Mouse (Mus musculus) kidney, adult 2 months (tissue): Measurements from ENCODE around the gene Hspb11.

Experiments
- CTCF ChIP-seq: fragments of 200-500 bp; conservative IDR thresholded peaks from 2 replicates; pipeline ENCODE4 v1.5.1; 2011; ENCODE audit warnings: low read depth, mild to moderate bottlenecking, control low read depth, low read length, moderate library complexity, mixed read lengths; ENCODE audit not compliant: insufficient read depth, insufficient read length
- POLR2A ChIP-seq: fragments of 200-500 bp; IDR thresholded peaks from one replicate; pipeline ENCODE4 v1.6.1; 2011; ENCODE audit warnings: low read depth, low read length, control low read depth

GRCm38 (mm10) chr4:107249471-107249870 lies 3.9 kb upstream of the Hspb11 start:
- TF ChIP-seq CTCF (no peak), POLR2A (no peak)
